Mouse (Mus musculus): ENCODE measurements around the gene 4930469K13Rik. TPM values are rescaled to one million over a fixed set of nuclear protein-coding genes. Genes with fewer than 3 reads are reported as not detected.

Gene 4930469K13Rik
- not detected for polyA plus RNA-seq (2015; fragmentation: Illumina TruSeq; extraction: RNeasy Lipid Tissue Mini Kit (QIAGEN cat#74804); ENCODE audit: low read depth, low replicate concordance)

DNA sequence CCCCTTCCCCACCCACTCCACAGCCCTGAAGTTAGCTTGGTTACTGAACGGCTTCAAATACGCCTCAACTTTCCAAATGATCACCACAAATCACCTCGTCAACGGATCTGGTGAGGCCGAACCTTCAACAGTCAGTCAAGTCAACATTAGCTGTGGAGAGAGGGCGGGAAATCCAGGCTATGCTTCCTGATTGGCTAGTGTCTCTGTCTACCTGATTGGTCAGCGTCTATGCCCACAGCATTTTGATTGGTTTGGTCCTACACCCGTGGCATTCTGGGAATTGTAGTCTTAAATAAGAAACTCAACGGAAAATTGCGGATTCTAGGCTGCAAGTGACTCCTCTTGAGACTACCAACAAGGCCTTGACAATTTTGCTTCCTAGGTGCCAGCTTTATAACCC is at the start of gene 4930469K13Rik:
Gene 4930469K13Rik, minus strand, starts transcription at position 133 of the 400 bp plus-strand sequence.

DNA sequence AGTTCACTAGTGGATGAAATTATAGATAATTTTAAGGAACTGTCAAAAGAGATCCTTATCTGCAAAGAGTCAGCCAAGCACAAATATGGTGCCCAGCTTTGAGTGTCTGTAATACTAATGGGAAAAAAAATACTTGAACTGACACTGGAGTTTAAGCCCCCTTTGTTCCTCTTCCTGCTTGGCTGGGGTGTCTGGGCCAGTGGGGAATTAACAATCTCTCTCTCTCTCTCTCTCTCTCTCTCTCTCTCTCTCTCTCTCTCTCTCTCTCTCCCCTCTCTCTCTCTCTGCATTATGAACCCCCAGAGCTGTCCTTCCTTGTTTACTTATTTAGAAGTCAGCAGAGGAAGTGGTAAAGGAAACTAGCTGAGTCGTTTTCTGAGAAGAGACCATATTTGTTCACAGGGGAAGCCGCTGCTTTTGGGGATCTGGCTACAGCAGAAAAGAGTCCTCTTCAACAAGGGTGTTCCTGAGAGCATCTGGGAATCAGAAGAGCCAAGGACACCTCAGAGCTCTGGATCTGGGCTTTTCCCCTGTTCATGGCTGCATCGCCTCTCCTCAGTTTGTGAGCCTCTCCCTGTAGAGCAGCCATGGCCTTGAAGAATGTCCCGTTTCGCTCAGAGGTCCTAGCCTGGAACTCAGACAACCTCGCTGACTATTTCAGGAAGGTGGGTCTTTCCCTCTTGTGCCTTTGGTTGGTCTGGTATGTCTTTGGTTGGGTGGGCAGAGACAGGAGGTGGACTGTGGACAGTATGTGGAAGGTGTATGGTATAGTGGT is 51.4 kb downstream of the 4930469K13Rik start, which contains the start of gene Lcp2:
Gene Lcp2, plus strand, starts transcription at position 154 of the 775 bp plus-strand sequence.

DNA sequence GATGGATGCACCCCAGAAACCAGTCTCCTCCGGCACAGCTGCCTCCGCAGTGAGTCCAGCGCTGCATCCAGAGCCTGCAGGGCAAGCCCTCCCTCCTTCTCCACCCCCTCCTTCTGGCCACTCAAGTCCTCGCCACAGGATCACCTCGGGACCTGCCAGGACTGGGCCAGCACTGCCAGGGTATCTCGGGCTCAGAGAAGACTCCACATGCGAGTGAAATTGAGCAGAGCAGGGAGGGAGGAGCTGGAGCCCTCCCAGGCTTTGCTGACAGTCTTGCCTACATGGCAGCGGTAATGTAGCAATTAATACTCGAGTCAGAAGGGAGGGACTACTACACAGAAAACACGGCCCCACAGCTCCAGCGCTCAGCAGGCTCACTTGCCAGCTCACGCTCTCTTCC is 105.4 kb downstream of the 4930469K13Rik start, which contains the start of gene Kcnip1:
Gene Kcnip1, minus strand, starts transcription at position 215 of the 400 bp plus-strand sequence.

DNA sequence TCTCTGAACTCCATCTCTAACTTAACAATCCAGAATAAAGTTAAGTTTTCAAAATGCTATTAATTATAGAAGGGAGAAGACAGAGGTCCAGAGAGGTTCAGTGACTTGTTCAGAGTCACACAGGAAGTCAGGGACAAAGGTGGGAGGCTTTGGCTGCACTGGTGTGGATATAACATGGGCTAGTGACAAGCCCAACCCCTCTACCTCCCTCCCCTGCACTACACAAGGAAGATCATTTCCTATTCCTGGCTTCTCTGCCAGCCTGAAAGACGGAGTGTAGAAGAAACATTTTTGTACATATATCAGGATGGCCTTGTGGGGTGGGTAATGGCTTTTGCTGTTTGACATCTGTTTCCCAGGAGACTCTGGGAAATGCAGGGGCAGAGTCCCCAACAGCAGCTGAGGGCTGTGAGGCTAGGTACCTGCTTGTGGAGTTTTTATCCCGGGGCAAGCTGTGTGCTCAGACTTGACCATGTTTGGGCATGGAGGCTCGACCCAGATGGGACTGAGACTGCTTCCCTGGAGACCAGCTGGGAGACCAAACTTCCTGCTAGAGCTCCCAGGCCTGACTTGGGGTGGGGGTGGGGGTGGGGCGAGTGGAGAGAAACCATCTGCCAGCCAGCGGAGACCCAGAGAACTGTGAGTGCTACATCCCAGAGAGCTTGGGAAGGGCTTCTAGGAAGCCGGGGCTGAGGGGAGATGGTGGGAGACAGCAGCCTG is 135.5 kb downstream of the 4930469K13Rik start, which contains the start of gene Kcnmb1:
Gene Kcnmb1, plus strand, starts transcription at position 326 of the 720 bp plus-strand sequence.

Other genes starting within 250 kb of the 4930469K13Rik start
- gene Kcnmb1, start 135.5 kb downstream of the 4930469K13Rik start, polyA plus RNA-seq (2015; fragmentation: Illumina TruSeq; extraction: RNeasy Lipid Tissue Mini Kit (QIAGEN cat#74804); ENCODE audit: low read depth, low replicate concordance): 1.0 TPM
- 39.7 TPM for gene Kcnip1, start 105.4 kb downstream of the 4930469K13Rik start, polyA plus RNA-seq (2015; fragmentation: Illumina TruSeq; extraction: RNeasy Lipid Tissue Mini Kit (QIAGEN cat#74804); ENCODE audit: low read depth, low replicate concordance)
- gene Lcp2, start 51.6 kb downstream of the 4930469K13Rik start, polyA plus RNA-seq (2015; fragmentation: Illumina TruSeq; extraction: RNeasy Lipid Tissue Mini Kit (QIAGEN cat#74804); ENCODE audit: low read depth, low replicate concordance): 1.9 TPM
- gene Foxi1, start 109.5 kb upstream of the 4930469K13Rik start, polyA plus RNA-seq (2015; fragmentation: Illumina TruSeq; extraction: RNeasy Lipid Tissue Mini Kit (QIAGEN cat#74804); ENCODE audit: low read depth, low replicate concordance): not detected
- gene Fam196b, start 216.3 kb upstream of the 4930469K13Rik start, polyA plus RNA-seq (2015; fragmentation: Illumina TruSeq; extraction: RNeasy Lipid Tissue Mini Kit (QIAGEN cat#74804); ENCODE audit: low read depth, low replicate concordance): 2.6 TPM